Mouse (Mus musculus): ENCODE results near the gene Nudt7. TPM values are rescaled to one million over a fixed set of nuclear protein-coding genes. Genes with fewer than 3 reads are reported as not detected.

Nudt7 gene
- polyA plus RNA-seq (2015; fragmentation: Nextera tagmentation; extraction: Ambion mirVana) = 22.0 and 23.0 TPM in 2 replicates

DNA sequence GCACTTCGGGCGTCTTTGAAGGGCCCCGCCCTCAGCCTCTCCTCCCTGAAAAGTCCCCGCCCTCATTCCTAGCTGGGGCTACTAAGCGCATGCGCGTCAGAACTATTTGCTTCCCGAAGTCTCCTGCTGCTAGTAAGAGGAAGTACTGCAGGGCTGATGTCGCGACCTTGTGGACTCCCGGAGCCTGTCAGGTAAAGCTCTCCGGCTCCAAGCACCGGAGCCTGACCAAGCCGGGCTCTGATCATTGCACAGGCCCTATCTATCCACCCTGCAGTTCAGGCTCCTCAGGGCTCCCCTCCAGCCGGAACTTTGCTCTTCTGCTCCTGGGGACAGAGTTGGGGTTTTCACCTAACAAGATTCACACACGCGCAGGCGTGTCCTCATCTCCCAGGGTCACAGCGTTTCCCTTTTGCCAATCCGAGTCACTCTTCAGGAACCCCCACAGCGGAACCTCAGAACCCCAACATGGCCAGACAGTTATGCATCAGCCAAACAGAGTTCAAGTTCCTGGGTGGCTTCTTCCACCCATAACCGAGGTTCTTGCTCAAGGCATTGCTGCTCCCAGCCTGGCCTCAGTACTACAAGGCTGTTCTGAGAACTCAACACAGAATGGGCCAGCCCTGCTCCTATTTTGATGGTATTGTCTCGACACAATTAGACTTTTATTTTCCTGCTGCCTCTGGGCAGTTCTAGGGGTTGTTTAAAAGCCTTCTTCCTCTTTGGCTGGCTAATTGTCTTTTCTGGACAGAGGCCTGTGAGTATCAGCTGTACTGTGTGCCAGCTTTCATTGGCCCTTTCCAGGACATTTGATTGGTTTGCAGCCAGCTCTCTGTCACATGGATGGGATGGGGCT, at the start of gene Nudt7:
Gene Nudt7, plus strand, starts transcription at position 48 of the 853 bp plus-strand sequence.
- Histone ChIP-seq H3K9ac (replicated peaks; ENCODE audit: low read depth) (peak within 1 kb of the TSS; percentile 70), H3K9me3 (ENCODE audit: low read length) (no peaks in the 10 kb centered on the region), H3K27me3 (replicated peaks; ENCODE audit: insufficient read depth, low read length) (no peaks in the 10 kb centered on the region), H3K4me2 (replicated peaks; ENCODE audit: low read depth, low read length) (peak within 1 kb of the TSS; percentile 67), H3K4me3 (ENCODE audit: low read depth, low read length) (peak within 1 kb of the TSS; percentile 59), H3K4me1 (ENCODE audit: insufficient read depth, low read depth, low read length) (no peaks in the 10 kb centered on the region), H3K27ac (ENCODE audit: low read length) (peak within 1 kb of the TSS; percentile 74), H3K36me3 (ENCODE audit: insufficient read depth, low read length) (no peaks in the 10 kb centered on the region)
- ATAC-seq (peak; percentile 95), DNase-seq (ENCODE audit: low spot score) (peak; percentile 100)
- TF ChIP-seq EP300 (IDR thresholded peaks at IDR 0.05) (no peak), CTCF (IDR thresholded peaks at IDR 0.05) (peak; percentile 32)
- under 1% methylated on average over 23 of the region's 23 CpGs for WGBS

DNA sequence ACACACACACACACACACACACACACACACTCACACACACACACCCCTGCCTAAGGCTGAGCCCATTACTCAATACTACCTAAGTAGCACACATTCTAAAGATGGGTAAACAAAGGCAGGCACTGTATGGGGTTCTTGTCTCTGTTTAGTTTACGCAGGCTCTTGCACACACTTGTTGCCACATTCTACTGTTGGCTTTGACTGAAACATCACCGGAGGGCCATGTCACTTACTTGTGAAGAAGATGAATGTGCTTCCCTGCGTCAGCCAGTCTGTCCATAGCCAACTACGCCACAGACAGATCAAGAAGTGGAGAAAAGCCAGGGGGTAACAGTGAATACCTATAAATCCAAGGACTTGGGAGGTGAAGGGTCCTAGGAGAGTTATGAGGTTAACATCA, 45.4 kb upstream of the Nudt7 start:
- Histone ChIP-seq H3K9me3 (ENCODE audit: low read length) (no peaks in the 10 kb centered on the region), H3K4me1 (ENCODE audit: insufficient read depth, low read depth, low read length) (no peaks in the 10 kb centered on the region), H3K9ac (replicated peaks; ENCODE audit: low read depth) (no peak overlapping the region), H3K4me3 (ENCODE audit: low read depth, low read length) (no peak overlapping the region), H3K4me2 (replicated peaks; ENCODE audit: low read depth, low read length) (no peak overlapping the region), H3K27me3 (replicated peaks; ENCODE audit: insufficient read depth, low read length) (no peaks in the 10 kb centered on the region), H3K27ac (ENCODE audit: low read length) (no peak overlapping the region), H3K36me3 (ENCODE audit: insufficient read depth, low read length) (no peaks in the 10 kb centered on the region)
- TF ChIP-seq EP300 (IDR thresholded peaks at IDR 0.05) (no peak), CTCF (IDR thresholded peaks at IDR 0.05) (no peak)
- 58% methylated on average over 4 of the region's 4 CpGs for WGBS
- ATAC-seq (no peak), DNase-seq (ENCODE audit: low spot score) (no peak)

DNA sequence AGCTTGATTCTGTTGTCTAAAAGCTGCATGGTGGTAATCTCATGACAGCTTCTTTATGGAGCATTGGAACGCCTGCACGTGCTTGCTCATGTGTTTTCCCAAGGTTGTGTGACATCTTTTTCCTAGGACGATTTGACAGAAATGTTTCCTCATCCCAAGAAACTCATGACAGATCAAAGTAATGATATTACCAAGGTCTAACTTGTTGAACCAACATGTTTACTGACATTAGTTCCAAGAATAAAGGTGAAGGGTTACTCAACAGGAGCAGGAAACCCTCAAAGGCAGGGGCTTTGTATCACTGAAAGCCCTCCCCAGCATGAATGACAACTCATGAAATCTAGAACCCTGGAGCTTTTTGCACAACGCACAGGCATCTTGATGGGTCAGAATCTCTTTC, 42.6 kb upstream of the Nudt7 start:
- no peaks in the 10 kb centered on the region for H3K4me1 ChIP-seq (ENCODE audit: insufficient read depth, low read depth, low read length)
- TF ChIP-seq CTCF (IDR thresholded peaks at IDR 0.05) (no peak), EP300 (IDR thresholded peaks at IDR 0.05) (no peak)
- WGBS = 71% methylated on average over 4 of the region's 4 CpGs
- H3K4me3 ChIP-seq (ENCODE audit: low read depth, low read length) = no peak overlapping the region
- H3K36me3 ChIP-seq (ENCODE audit: insufficient read depth, low read length) = no peaks in the 10 kb centered on the region
- H3K27ac ChIP-seq (ENCODE audit: low read length) = no peak overlapping the region
- no peaks in the 10 kb centered on the region for H3K9me3 ChIP-seq (ENCODE audit: low read length)
- ATAC-seq (no peak), DNase-seq (ENCODE audit: low spot score) (no peak)
- H3K4me2 ChIP-seq (replicated peaks; ENCODE audit: low read depth, low read length) = no peak overlapping the region
- no peak overlapping the region for H3K9ac ChIP-seq (replicated peaks; ENCODE audit: low read depth)
- no peaks in the 10 kb centered on the region for H3K27me3 ChIP-seq (replicated peaks; ENCODE audit: insufficient read depth, low read length)

DNA sequence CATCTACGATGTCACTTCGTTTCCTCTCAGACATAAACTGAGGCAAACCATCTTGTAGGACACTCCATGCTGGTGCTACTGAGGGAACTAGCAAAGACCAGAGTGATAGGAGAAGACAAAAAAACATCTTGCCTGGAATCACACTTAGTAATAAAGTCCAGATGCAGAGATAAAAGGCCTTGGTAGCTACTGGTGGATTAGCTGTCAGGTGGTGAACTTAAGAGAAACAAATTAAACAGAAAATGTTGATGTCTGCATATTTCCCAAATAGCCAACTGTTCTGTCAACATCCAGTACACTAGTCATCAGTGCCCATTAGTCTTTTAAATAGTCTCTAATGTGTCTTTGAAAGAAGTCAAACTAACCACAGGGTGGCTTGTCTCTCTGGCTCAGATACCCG, 40.0 kb upstream of the Nudt7 start:
- DNase-seq (ENCODE audit: low spot score) = no peak
- no peaks in the 10 kb centered on the region for H3K4me1 ChIP-seq (ENCODE audit: insufficient read depth, low read depth, low read length)
- ATAC-seq = no peak
- no peaks in the 10 kb centered on the region for H3K9me3 ChIP-seq (ENCODE audit: low read length)
- H3K27ac ChIP-seq (ENCODE audit: low read length) = no peak overlapping the region
- no peak overlapping the region for H3K9ac ChIP-seq (replicated peaks; ENCODE audit: low read depth)
- 79% methylated on average over 3 of the region's 3 CpGs for WGBS
- H3K4me2 ChIP-seq (replicated peaks; ENCODE audit: low read depth, low read length) = no peak overlapping the region
- no peak overlapping the region for H3K4me3 ChIP-seq (ENCODE audit: low read depth, low read length)
- no peaks in the 10 kb centered on the region for H3K36me3 ChIP-seq (ENCODE audit: insufficient read depth, low read length)
- no peaks in the 10 kb centered on the region for H3K27me3 ChIP-seq (replicated peaks; ENCODE audit: insufficient read depth, low read length)
- TF ChIP-seq EP300 (IDR thresholded peaks at IDR 0.05) (no peak), CTCF (IDR thresholded peaks at IDR 0.05) (no peak)

DNA sequence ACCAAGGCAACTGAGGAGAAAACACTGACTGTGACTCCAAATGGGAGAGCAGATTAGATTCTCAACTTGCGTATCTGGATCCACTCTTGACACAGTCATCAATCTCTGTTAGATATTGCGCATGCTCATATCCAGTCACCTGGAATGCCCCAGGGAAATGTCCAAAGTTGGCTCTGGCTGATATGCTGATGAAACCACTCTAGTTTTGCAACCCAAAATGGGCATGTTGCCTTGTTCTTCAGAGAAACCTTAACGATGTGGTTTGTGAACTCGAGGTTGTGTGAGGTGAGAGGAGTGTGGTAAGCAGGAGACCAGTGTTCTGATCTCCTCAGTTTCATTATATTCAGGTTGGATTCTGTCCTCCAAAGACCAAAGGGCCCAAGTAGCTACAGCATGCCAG, 38.8 kb upstream of the Nudt7 start:
- no peak for DNase-seq (ENCODE audit: low spot score)
- ATAC-seq = no peak
- no peak for TF ChIP-seq EP300 (IDR thresholded peaks at IDR 0.05)
- TF ChIP-seq CTCF (IDR thresholded peaks at IDR 0.05) = no peak
- H3K9me3 ChIP-seq (ENCODE audit: low read length) = no peaks in the 10 kb centered on the region
- no peak overlapping the region for H3K9ac ChIP-seq (replicated peaks; ENCODE audit: low read depth)
- H3K27me3 ChIP-seq (replicated peaks; ENCODE audit: insufficient read depth, low read length) = no peaks in the 10 kb centered on the region
- no peak overlapping the region for H3K4me3 ChIP-seq (ENCODE audit: low read depth, low read length)
- no peak overlapping the region for H3K4me2 ChIP-seq (replicated peaks; ENCODE audit: low read depth, low read length)
- no peaks in the 10 kb centered on the region for H3K36me3 ChIP-seq (ENCODE audit: insufficient read depth, low read length)
- no peaks in the 10 kb centered on the region for H3K4me1 ChIP-seq (ENCODE audit: insufficient read depth, low read depth, low read length)
- 79% methylated on average over 4 of the region's 4 CpGs for WGBS
- no peak overlapping the region for H3K27ac ChIP-seq (ENCODE audit: low read length)

DNA sequence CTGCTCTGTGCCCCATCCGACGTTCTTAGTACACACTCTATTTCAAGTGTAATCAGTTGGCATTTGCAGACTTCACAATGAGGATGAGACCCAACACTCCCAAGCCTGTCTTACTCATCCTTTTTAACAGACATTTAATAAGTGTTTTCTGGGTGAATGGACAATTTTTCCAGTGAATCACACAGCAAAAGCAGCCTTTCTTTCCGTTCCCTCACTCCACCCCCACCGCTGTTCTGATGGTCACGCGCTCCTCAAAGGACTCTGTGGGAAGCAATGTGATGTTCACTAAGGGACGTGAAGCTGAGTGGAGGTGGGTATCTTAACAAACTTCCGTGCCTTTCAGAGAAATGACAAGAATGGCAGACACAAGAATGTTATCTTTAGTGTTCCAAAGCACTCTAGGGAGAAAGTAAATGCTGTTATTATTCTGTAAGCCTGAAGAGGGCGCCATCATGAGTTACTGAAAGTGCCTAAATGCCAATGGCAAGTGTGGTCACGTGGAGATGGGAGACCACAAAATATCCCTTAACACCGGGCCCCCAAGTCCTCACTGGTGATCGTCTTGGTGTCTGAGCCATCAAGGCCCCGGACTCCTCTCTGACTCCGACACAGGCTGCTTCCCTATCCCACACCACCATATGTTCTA, 32.7 kb upstream of the Nudt7 start:
- H3K27me3 ChIP-seq (replicated peaks; ENCODE audit: insufficient read depth, low read length) = no peaks in the 10 kb centered on the region
- H3K4me2 ChIP-seq (replicated peaks; ENCODE audit: low read depth, low read length) = no peak overlapping the region
- no peaks in the 10 kb centered on the region for H3K36me3 ChIP-seq (ENCODE audit: insufficient read depth, low read length)
- H3K4me1 ChIP-seq (ENCODE audit: insufficient read depth, low read depth, low read length) = no peaks in the 10 kb centered on the region
- no peak overlapping the region for H3K9ac ChIP-seq (replicated peaks; ENCODE audit: low read depth)
- TF ChIP-seq EP300 (IDR thresholded peaks at IDR 0.05) (no peak), CTCF (IDR thresholded peaks at IDR 0.05) (no peak)
- H3K4me3 ChIP-seq (ENCODE audit: low read depth, low read length) = no peak overlapping the region
- no peaks in the 10 kb centered on the region for H3K9me3 ChIP-seq (ENCODE audit: low read length)
- DNase-seq (ENCODE audit: low spot score) (no peak), ATAC-seq (no peak)
- WGBS = 75% methylated on average over 14 of the region's 14 CpGs
- H3K27ac ChIP-seq (ENCODE audit: low read length) = no peak overlapping the region

Measured in lung, postnatal 0 days (tissue).